Mouse (Mus musculus): Measurements from ENCODE around the gene Capn6. TPM values are rescaled to one million over a fixed set of nuclear protein-coding genes. Genes with fewer than 3 reads are reported as not detected.

The Capn6 gene
- polyA plus RNA-seq (2017; shearing (Covaris generic)): not detected

DNA sequence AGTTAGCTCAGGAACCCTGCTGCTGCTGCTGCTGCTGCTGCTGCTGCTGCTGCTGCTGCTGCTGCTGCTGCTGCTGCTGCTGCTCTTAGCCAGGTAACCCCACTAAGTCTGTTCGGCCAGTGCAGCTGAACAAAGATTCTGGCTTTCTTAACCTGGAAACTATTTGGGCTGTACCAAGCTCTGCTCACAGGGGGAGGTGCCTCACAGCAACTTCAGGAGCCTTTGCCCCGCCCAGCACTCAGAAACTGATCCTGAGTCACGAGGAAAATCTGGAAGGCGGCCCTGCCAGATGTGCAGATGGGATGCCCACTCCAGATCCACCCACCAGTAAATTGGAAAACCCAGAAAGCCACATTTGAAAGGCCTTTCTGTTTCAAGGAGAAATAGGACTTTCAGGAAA lies at the start of gene Capn6:
Capn6 (minus strand) TSS at position 203 of the 400 bp plus-strand sequence.

Other genes with a start within 250 kb of the Capn6 start
- not detected for gene Dcx, start 105.9 kb upstream of the Capn6 start, polyA plus RNA-seq (2017; shearing (Covaris generic))